Mouse (Mus musculus): ENCODE measurements at regions not wholly inside any gene's neighbourhood (a gene's known extent, or its start where the extent isn't known, plus 50 kb on each side); places are given as distances from the start of the nearest gene placed in this dataset.

- Histone ChIP-seq H3K4me2 (replicated peaks; ENCODE audit: low read depth, low read length) (no peak overlapping the region), H3K4me1 (ENCODE audit: insufficient read depth, low read depth, low read length) (no peaks in the 10 kb centered on the region), H3K27me3 (replicated peaks; ENCODE audit: insufficient read depth, low read length) (no peaks in the 10 kb centered on the region), H3K9ac (replicated peaks; ENCODE audit: low read depth) (no peak overlapping the region), H3K4me3 (ENCODE audit: low read depth, low read length) (no peak overlapping the region), H3K36me3 (ENCODE audit: insufficient read depth, low read length) (no peaks in the 10 kb centered on the region), H3K9me3 (ENCODE audit: low read length) (no peaks in the 10 kb centered on the region), H3K27ac (ENCODE audit: low read length) (no peak overlapping the region)
- TF ChIP-seq CTCF (IDR thresholded peaks at IDR 0.05): no peak
- DNase-seq (ENCODE audit: low spot score) (no peak), ATAC-seq (no peak)
- WGBS: 87% methylated on average over 13 of the region's 13 CpGs
These were observed 344.5 kb downstream of the Tmem38b start for GRCm38 (mm10) chr4:54170202-54170931.

GRCm38 (mm10) chr4:54184213-54184612, 358.4 kb downstream of the Tmem38b start:
- H3K4me1 ChIP-seq (ENCODE audit: insufficient read depth, low read depth, low read length): no peaks in the 10 kb centered on the region
- no peak overlapping the region for H3K4me3 ChIP-seq (ENCODE audit: low read depth, low read length)
- no peaks in the 10 kb centered on the region for H3K27me3 ChIP-seq (replicated peaks; ENCODE audit: insufficient read depth, low read length)
- TF ChIP-seq CTCF (IDR thresholded peaks at IDR 0.05): no peak
- TF ChIP-seq EP300 (IDR thresholded peaks at IDR 0.05): no peak
- no peak overlapping the region for H3K4me2 ChIP-seq (replicated peaks; ENCODE audit: low read depth, low read length)
- H3K36me3 ChIP-seq (ENCODE audit: insufficient read depth, low read length): no peaks in the 10 kb centered on the region
- H3K9me3 ChIP-seq (ENCODE audit: low read length): no peaks in the 10 kb centered on the region
- ATAC-seq (no peak), DNase-seq (ENCODE audit: low spot score) (no peak)
- H3K27ac ChIP-seq (ENCODE audit: low read length): no peak overlapping the region
- H3K9ac ChIP-seq (replicated peaks; ENCODE audit: low read depth): no peak overlapping the region
- 90% methylated on average over 1 of the region's 1 CpGs for WGBS

GRCm38 (mm10) chr4:54195734-54196133, 369.9 kb downstream of the Tmem38b start:
- DNase-seq (ENCODE audit: low spot score) (no peak), ATAC-seq (no peak)
- no peak overlapping the region for H3K9ac ChIP-seq (replicated peaks; ENCODE audit: low read depth)
- H3K27me3 ChIP-seq (replicated peaks; ENCODE audit: insufficient read depth, low read length): no peaks in the 10 kb centered on the region
- H3K36me3 ChIP-seq (ENCODE audit: insufficient read depth, low read length): no peaks in the 10 kb centered on the region
- H3K27ac ChIP-seq (ENCODE audit: low read length): no peak overlapping the region
- H3K4me3 ChIP-seq (ENCODE audit: low read depth, low read length): no peak overlapping the region
- H3K4me2 ChIP-seq (replicated peaks; ENCODE audit: low read depth, low read length): no peak overlapping the region
- H3K4me1 ChIP-seq (ENCODE audit: insufficient read depth, low read depth, low read length): no peaks in the 10 kb centered on the region
- 75% methylated on average over 2 of the region's 2 CpGs for WGBS
- no peaks in the 10 kb centered on the region for H3K9me3 ChIP-seq (ENCODE audit: low read length)
- TF ChIP-seq CTCF (IDR thresholded peaks at IDR 0.05) (no peak), EP300 (IDR thresholded peaks at IDR 0.05) (no peak)

GRCm38 (mm10) chr4:54202440-54202839, 376.6 kb downstream of the Tmem38b start:
- Histone ChIP-seq H3K9ac (replicated peaks; ENCODE audit: low read depth) (no peak overlapping the region), H3K4me1 (ENCODE audit: insufficient read depth, low read depth, low read length) (no peaks in the 10 kb centered on the region), H3K4me2 (replicated peaks; ENCODE audit: low read depth, low read length) (no peak overlapping the region), H3K9me3 (ENCODE audit: low read length) (no peaks in the 10 kb centered on the region), H3K36me3 (ENCODE audit: insufficient read depth, low read length) (no peaks in the 10 kb centered on the region), H3K27ac (ENCODE audit: low read length) (no peak overlapping the region), H3K4me3 (ENCODE audit: low read depth, low read length) (no peak overlapping the region), H3K27me3 (replicated peaks; ENCODE audit: insufficient read depth, low read length) (no peaks in the 10 kb centered on the region)
- 26% methylated on average over 4 of the region's 4 CpGs for WGBS
- DNase-seq (ENCODE audit: low spot score) (no peak), ATAC-seq (no peak)
- TF ChIP-seq EP300 (IDR thresholded peaks at IDR 0.05) (no peak), CTCF (IDR thresholded peaks at IDR 0.05) (no peak)

DNA sequence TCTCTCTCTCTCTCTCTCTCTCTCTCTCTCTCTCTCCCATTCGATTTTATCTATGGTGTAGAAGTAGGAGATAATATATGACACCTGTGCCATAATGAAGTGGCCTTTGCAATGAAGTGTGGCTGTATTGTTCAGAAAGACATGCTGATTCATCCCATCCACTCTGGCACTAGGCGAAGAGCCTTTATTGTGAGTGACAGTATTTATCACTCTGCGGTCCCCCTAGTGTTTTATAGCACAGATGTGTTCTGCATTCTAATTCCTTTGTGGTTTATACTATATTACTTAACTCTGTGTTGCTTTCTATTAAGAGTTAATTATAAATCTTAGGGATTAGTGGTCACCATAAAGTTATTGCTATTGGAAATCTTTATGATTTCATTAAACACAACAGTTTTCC, 398.7 kb downstream of the Tmem38b start:
- H3K4me3 ChIP-seq (ENCODE audit: low read depth, low read length): no peak overlapping the region
- no peak overlapping the region for H3K9ac ChIP-seq (replicated peaks; ENCODE audit: low read depth)
- TF ChIP-seq CTCF (IDR thresholded peaks at IDR 0.05) (no peak), EP300 (IDR thresholded peaks at IDR 0.05) (no peak)
- ATAC-seq: no peak
- no peak overlapping the region for H3K4me2 ChIP-seq (replicated peaks; ENCODE audit: low read depth, low read length)
- H3K4me1 ChIP-seq (ENCODE audit: insufficient read depth, low read depth, low read length): no peaks in the 10 kb centered on the region
- no peak overlapping the region for H3K27ac ChIP-seq (ENCODE audit: low read length)
- 70% methylated on average over 3 of the region's 3 CpGs for WGBS
- no peaks in the 10 kb centered on the region for H3K36me3 ChIP-seq (ENCODE audit: insufficient read depth, low read length)
- DNase-seq (ENCODE audit: low spot score): no peak
- H3K9me3 ChIP-seq (ENCODE audit: low read length): no peaks in the 10 kb centered on the region
- no peaks in the 10 kb centered on the region for H3K27me3 ChIP-seq (replicated peaks; ENCODE audit: insufficient read depth, low read length)

Measured in lung, postnatal 0 days (tissue).